Mouse (Mus musculus) embryonic stem cell, embryonic (primary cell): ENCODE results near the gene Trex1.

Experiments used
- CTCF ChIA-PET, 4 experiments: fragments of 300-600 bp in 2 of 4; fragments of 350-600 bp in 2 of 4; sonication (Branson Sonifier 250); formaldehyde crosslinking; loops; one replicate each; lab custom pipeline; 2022; ENCODE audit warnings: inconsistent platforms in 2 of 4; lab: Charles Lee
- POLR2A ChIA-PET, 4 experiments: fragments of 300-600 bp in 2 of 4; fragments of 350-600 bp in 2 of 4; sonication (Branson Sonifier 250); formaldehyde crosslinking; loops; one replicate each; lab custom pipeline; 2022; ENCODE audit warnings: antibody characterized with exemption in 4 of 4, inconsistent platforms in 1 of 4; lab: Charles Lee

Gene Trex1

DNA sequence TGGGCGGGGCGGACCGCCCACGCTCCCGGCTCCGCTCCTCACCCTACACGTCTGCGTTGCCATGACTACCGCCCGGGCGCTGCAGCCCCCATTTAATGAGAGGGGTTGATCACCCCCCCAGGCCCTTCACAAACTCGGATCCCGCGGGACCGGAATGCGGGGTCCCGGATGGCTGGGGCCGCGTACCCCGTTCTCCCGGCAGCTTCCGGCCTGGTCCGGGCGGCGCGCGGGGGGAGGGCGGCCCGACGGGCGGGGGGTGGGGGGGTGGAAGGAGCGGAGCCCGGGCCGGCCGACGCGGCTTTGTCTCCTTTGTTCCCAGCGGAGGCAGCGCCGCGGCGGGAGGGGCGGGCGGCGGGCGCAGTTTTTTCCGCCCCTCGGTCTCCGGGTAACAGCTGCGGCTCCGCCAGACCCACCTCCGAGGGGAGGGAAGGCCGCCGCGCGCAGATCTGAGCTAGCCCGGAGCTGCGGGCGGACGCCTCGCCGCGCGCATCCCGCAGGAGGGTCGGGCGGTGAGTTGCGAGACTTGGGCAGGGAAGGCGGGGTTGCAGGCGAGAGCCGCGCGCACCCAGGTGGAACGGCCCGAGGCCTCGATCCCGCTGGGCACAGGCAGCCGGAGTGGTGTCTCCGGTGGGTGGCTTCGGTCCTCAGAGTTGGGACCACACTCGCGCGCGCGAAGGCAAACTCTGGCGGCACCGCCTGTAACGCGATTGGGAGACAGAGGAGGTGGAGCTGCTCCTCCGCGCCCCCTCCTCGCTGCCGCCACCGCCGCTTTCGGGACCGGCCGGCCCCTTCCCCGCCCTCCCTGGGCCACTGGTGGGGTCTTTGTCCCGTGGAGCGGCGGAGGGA is 35.8 kb upstream of the Trex1 start, which contains the start of gene Plxnb1:
Plxnb1 (plus strand) TSS at position 253 of the 846 bp plus-strand sequence.
- CTCF ChIA-PET: interaction anchor here in 2 of 4 experiments (0.5 to 2.6 kb wide), 9 partner anchors 8 to 943 kb away, joined by 3 to 9 read pairs (median 3); partner anchors contain the start of genes Atrip (in 1 of the 2), Ccdc51 (in 1 of the 2) and Tma7 (in 1 of the 2)

GRCm38 (mm10) chr9:109094553-109095136 is 35.1 kb upstream of the Trex1 start:
- CTCF ChIA-PET: interaction anchor here in 2 of 4 experiments (0.7 to 1.0 kb wide), 3 partner anchors 17 to 592 kb away, joined by 3 to 6 read pairs (median 3); partner anchors contain the start of gene Atrip (in 1 of the 2)
- POLR2A ChIA-PET: interaction anchor here (0.6 to 4.3 kb wide), 15 partner anchors 8 to 262 kb away, joined by 3 to 32 read pairs (median 4); partner anchors contain the start of genes Atrip (in 3 of the 4), Ccdc51 (in 2 of the 4), Tma7 (in 2 of the 4) and Pfkfb4 (in 1 of the 4)

More for the DNA sequence above, 35.8 kb upstream of the Trex1 start, which contains the start of gene Plxnb1:
- POLR2A ChIA-PET: interaction anchor here (0.6 to 4.3 kb wide), 29 partner anchors 9 to 805 kb away, joined by 3 to 32 read pairs (median 4); partner anchors contain the start of genes Atrip (in 3 of the 4), Pfkfb4 (in 3 of the 4), Ccdc51 (in 2 of the 4) and Tma7 (in 2 of the 4)

- ChIA-PET POLR2A (interaction anchor here in 2 of 4 experiments (0.6 to 4.3 kb wide), 8 partner anchors 11 to 830 kb away, joined by 3 to 32 read pairs (median 4); partner anchors contain the start of genes Atrip (in 2 of the 2), Ccdc51 (in 1 of the 2), Tma7 (in 1 of the 2) and Trex1 (in 1 of the 2)), CTCF (interaction anchor here in 2 of 4 experiments (0.6 to 0.7 kb wide), 2 partner anchors 17 to 731 kb away, joined by 3 to 4 read pairs; no protein-coding TSS in a partner anchor)
Measured at GRCm38 (mm10) chr9:109093786-109094552, 34.4 kb upstream of the Trex1 start.

DNA sequence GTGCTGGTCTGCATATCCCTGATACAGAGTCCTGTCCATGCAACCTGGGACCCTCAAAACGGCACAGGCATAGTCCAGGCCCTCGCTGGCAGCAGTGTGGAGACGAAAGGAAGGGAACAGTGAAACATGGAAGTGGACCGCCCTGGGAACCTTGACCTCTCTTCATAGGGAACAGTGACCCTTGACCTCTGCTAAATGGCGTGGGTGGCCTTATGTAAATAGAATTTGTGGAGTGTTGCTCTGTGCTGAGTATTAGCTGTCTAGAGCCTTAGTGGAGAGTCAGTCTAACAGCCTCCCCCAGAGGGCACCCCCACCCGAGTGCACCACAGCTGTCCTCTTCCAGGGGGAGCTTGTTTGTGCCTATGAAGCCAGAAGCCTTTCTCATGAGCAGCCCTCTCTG is 33.3 kb upstream of the Trex1 start:
- ChIA-PET CTCF (no interaction called here), POLR2A (interaction anchor here in 2 of 4 experiments (0.8 to 1.2 kb wide), 3 partner anchors 11 to 19 kb away, joined by 3 to 4 read pairs (median 3); partner anchors contain the start of gene Atrip (in 1 of the 2))

DNA sequence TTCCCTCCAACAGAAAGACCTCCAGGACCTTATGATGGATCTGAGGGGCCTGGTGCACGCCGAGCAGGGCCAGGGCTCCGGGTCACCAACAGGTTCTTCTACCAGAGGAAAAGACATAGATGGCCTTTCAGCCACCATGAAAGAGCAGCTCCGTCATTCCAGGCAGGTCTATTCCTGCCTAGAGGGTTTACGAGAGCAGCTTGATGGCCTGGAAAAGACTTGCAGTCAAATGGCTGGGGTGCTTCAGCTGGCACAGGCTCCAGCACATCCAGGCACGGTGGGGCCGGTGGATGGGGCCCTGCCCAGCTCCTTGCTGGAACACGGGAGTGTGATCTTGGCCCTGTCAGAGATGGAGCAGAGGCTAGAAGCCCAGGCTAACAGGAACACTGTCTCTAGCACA is 32.3 kb upstream of the Trex1 start:
- ChIA-PET POLR2A (interaction anchor here in 2 of 4 experiments (0.5 to 2.5 kb wide), 7 partner anchors 10 to 801 kb away, joined by 3 to 11 read pairs (median 3); partner anchors contain the start of genes Ccdc51 (in 2 of the 2), Tma7 (in 2 of the 2) and Atrip (in 1 of the 2)), CTCF (interaction anchor here in 2 of 4 experiments (0.8 to 1.4 kb wide), 2 partner anchors 29 to 32 kb away, joined by 3 read pairs; partner anchors contain the start of gene Trex1 (in 1 of the 2))

DNA sequence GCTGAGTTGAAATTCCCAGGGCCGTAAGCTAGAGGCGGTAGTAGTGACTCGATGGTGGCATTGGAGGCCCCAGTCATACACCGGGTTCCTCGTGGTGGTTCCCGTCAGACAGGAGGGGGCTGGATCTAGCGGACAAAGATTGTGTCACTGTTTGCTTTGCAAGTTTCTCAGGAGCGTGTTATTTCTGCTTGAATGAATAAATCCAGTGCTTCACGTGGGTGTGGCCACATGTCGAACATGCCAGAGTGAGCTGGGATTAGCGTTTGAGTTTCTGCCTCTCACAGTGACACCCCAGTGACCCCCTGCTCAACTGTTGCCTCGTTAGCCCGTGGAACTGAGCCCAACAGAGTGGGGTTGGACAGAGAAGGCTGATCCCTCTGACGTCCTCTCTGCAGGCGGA is 30.9 kb upstream of the Trex1 start:
- ChIA-PET CTCF (interaction anchor here in 1 of 4 experiments (1.4 kb wide), 1 partner anchor 31 kb away, joined by 3 read pairs; the partner anchor contains the start of gene Trex1), POLR2A (interaction anchor here in 3 of 4 experiments (0.6 to 2.5 kb wide), 7 partner anchors 8 to 99 kb away, joined by 3 to 11 read pairs (median 5); partner anchors contain the start of genes Ccdc51 (in 2 of the 3), Tma7 (in 2 of the 3), Atrip (in 1 of the 3) and Pfkfb4 (in 1 of the 3))

DNA sequence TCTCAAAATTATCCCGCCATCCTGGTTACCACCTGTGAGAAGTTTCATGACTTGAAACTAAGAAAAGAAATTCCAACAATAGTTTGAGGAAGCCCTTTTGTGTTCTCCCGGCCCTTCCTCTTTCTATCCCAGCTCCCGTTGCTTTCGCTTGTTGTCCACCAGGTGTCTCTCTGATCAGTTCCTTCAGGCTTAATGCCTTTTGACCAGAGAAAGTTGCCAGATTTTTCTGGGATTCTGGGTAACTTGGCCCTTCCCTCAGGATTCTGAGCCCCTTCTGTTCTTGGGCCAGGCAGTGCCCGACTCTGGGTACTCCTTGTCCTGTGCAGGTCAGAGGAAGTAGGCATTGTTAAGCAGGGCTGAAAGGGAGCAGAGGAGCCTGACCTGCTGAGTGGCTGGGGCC is 28.5 kb upstream of the Trex1 start:
- ChIA-PET POLR2A (interaction anchor here in 3 of 4 experiments (0.7 to 4.1 kb wide), 25 partner anchors 8 to 722 kb away, joined by 3 to 20 read pairs (median 4); partner anchors contain the start of genes Atrip (in 3 of the 3), Trex1 (in 2 of the 3) and Plxnb1 (in 1 of the 3)), CTCF (interaction anchor here (0.5 to 3.6 kb wide), 31 partner anchors 8 to 378 kb away, joined by 3 to 33 read pairs (median 4); partner anchors contain the start of genes Trex1 (in 2 of the 4) and Atrip (in 1 of the 4))

DNA sequence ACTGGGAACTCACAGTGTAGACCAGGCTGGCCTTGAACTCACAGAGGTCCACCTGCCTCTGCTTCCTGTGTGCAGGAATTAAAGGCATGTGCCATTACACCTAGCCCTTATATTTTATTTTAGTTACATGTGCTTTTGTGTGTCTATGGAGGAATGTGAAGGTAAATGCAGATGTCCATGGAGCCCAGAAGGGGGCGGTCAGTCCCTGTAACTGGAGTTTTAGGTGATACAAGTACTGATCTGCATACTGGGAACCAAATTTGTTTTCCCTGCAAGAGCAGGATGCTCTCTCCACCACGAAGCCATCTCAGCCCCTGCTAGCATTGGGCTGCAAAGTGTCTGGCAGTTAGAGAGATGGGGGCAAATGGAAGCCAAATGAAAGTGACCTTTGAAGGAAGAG is 25.4 kb upstream of the Trex1 start:
- POLR2A ChIA-PET: interaction anchor here in 2 of 4 experiments (0.7 to 3.5 kb wide), 3 partner anchors 11 to 167 kb away, joined by 3 to 20 read pairs (median 7); partner anchors contain the start of genes Atrip (in 1 of the 2) and Plxnb1 (in 1 of the 2)
- CTCF ChIA-PET: interaction anchor here in 1 of 4 experiments (0.6 kb wide), 1 partner anchor 770 kb away, joined by 3 read pairs; no protein-coding TSS in a partner anchor

GRCm38 (mm10) chr9:109082124-109082800 is 22.7 kb upstream of the Trex1 start, which contains the start of the genes Ccdc51 and Tma7:
Gene Ccdc51 (plus strand): TSS chr9:109082493.
Gene Tma7 (minus strand): TSS chr9:109082587.
- POLR2A ChIA-PET: interaction anchor here (0.5 to 2.9 kb wide), 26 partner anchors 8 to 1850 kb away, joined by 3 to 26 read pairs (median 4); partner anchors contain the start of genes Atrip (in 2 of the 4), Pfkfb4 (in 2 of the 4), Plxnb1 (in 2 of the 4) and Trex1 (in 2 of the 4)

DNA sequence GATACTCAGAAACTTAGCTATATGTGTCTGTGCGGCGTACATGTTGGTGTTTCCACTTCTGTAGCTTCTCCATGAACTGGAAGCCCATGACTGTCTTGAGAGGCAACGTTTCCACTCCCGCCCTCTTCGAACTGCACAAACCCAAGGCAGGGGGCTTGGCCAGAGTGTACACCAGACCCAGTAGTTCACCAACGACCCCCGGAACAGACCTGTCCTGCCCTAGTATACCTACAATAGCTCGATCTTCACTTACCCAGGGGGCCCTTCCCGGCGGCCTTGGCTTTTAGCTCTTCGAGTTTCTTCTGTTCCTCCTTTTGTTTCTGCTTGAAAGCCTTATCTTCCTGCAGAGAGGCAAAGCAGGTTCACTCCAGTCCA is 22.2 kb upstream of the Trex1 start:
- CTCF ChIA-PET: interaction anchor here in 2 of 4 experiments (0.5 to 2.3 kb wide), 4 partner anchors 15 to 1671 kb away, joined by 3 to 6 read pairs (median 4); no protein-coding TSS in a partner anchor
- POLR2A ChIA-PET: interaction anchor here (0.6 to 2.9 kb wide), 21 partner anchors 8 to 1178 kb away, joined by 3 to 26 read pairs (median 4); partner anchors contain the start of genes Atrip (in 2 of the 4), Pfkfb4 (in 2 of the 4), Plxnb1 (in 2 of the 4) and Trex1 (in 2 of the 4)

More at GRCm38 (mm10) chr9:109082124-109082800, 22.7 kb upstream of the Trex1 start, which contains the start of the genes Ccdc51 and Tma7:
- CTCF ChIA-PET: interaction anchor here in 3 of 4 experiments (0.5 to 2.3 kb wide), 5 partner anchors 14 to 40 kb away, joined by 3 to 6 read pairs (median 3); partner anchors contain the start of gene Trex1 (in 1 of the 3)

DNA sequence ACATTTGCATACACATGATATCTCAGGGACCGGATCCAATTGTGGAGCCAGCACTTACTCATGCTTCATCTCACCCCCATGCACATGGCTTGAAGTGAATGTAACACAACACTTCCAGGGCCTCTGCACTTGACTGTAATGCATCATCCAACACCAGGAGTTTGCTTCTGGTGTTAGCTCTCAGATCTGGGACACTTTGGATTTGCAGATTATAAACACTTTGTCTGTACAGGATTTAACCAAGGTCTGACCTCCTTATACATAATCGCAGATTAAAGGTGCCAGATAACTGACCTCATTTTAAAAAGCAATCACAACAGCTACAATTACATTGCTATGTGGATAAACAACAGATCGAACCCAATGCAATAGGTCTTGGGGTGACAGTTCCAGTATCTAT is 21.0 kb upstream of the Trex1 start:
- CTCF ChIA-PET: no interaction called here
- POLR2A ChIA-PET: interaction anchor here in 1 of 4 experiments (0.6 to 1.3 kb wide), 3 partner anchors 15 to 1642 kb away, joined by 3 to 5 read pairs (median 3); no protein-coding TSS in a partner anchor

GRCm38 (mm10) chr9:109073661-109074573 is 14.4 kb upstream of the Trex1 start, which contains the start of gene Atrip:
Gene Atrip (minus strand): TSS chr9:109074124.
- ChIA-PET POLR2A (interaction anchor here (0.7 to 5.2 kb wide), 47 partner anchors 9 to 807 kb away, joined by 3 to 57 read pairs (median 5); partner anchors contain the start of genes Plxnb1 (in 3 of the 4), Trex1 (in 3 of the 4), Ccdc51 (in 2 of the 4) and Pfkfb4 (in 2 of the 4)), CTCF (interaction anchor here (0.5 to 3.2 kb wide), 15 partner anchors 12 to 1202 kb away, joined by 3 to 14 read pairs (median 4); partner anchors contain the start of genes Trex1 (in 4 of the 4), Plxnb1 (in 1 of the 4) and Shisa5 (in 1 of the 4))

GRCm38 (mm10) chr9:109068095-109068735 is 8.7 kb upstream of the Trex1 start:
- ChIA-PET POLR2A (interaction anchor here in 3 of 4 experiments (0.7 to 2.0 kb wide), 13 partner anchors 8 to 882 kb away, joined by 3 to 12 read pairs (median 3); partner anchors contain the start of genes Ccdc51 (in 1 of the 3), Tma7 (in 1 of the 3) and Trex1 (in 1 of the 3)), CTCF (interaction anchor here in 2 of 4 experiments (0.7 to 1.1 kb wide), 4 partner anchors 9 to 1004 kb away, joined by 3 to 10 read pairs (median 4); partner anchors contain the start of genes Pfkfb4 (in 1 of the 2) and Trex1 (in 1 of the 2))
